Mouse (Mus musculus) heart, embryonic 13.5 days (tissue): ENCODE data around the gene Troap. TPM values are rescaled to one million over a fixed set of nuclear protein-coding genes. Genes with fewer than 3 reads are reported as not detected.
A peak's percentile ranks its signal among the peaks of the same experiment; 100 is the strongest.

Experiments
- ATAC-seq: fragments of 200-750 bp; cut with Nextera tagmentation; 2 replicates; pipeline ENCODE4 v1.8.0; 2017; ENCODE audit warnings: moderate TSS enrichment; ENCODE audit not compliant: insufficient number of reproducible peaks, low FRiP score, low TSS enrichment; ENCODE audit errors: extremely low read depth
- H3K27ac ChIP-seq: fragments of 300-500 bp; sonication (generic); replicated peaks from 2 replicates; pipeline ENCODE4 v1.5.1; 2015; ENCODE audit warnings: moderate library complexity, mild to moderate bottlenecking, inconsistent platforms
- H3K27me3 ChIP-seq: fragments of 300-500 bp; sonication (generic); replicated peaks from 2 replicates; pipeline ENCODE4 v1.6.1; 2015; ENCODE audit warnings: mild to moderate bottlenecking, inconsistent platforms
- H3K36me3 ChIP-seq: fragments of 300-500 bp; sonication (generic); 2 replicates; pipeline ENCODE4 v1.6.1; 2015; ENCODE audit warnings: mild to moderate bottlenecking, inconsistent platforms
- H3K4me1 ChIP-seq: fragments of 300-500 bp; sonication (generic); 2 replicates; pipeline ENCODE4 v1.6.1; 2015; ENCODE audit warnings: inconsistent platforms
- H3K4me2 ChIP-seq: fragments of 300-500 bp; sonication (generic); 2 replicates; pipeline ENCODE4 v1.6.1; 2015; ENCODE audit warnings: inconsistent platforms, mild to moderate bottlenecking, moderate library complexity
- H3K4me3 ChIP-seq: fragments of 300-500 bp; sonication (generic); 2 replicates; pipeline ENCODE4 v1.5.1; 2015; ENCODE audit warnings: moderate library complexity, mild to moderate bottlenecking, inconsistent platforms
- H3K9ac ChIP-seq: fragments of 300-500 bp; sonication (generic); 2 replicates; pipeline ENCODE4 v1.6.1; 2015; ENCODE audit warnings: inconsistent platforms, mild to moderate bottlenecking, moderate library complexity
- H3K9me3 ChIP-seq: fragments of 300-500 bp; sonication (generic); 2 replicates; pipeline ENCODE4 v1.6.1; 2016; ENCODE audit warnings: inconsistent platforms
- WGBS: fragments of 180-500 bp; shearing (Covaris S2); methylation state at CpG from one replicate; pipeline ENCODE4 v1.1.7; 2015; ENCODE audit warnings: mixed read lengths; 5-methylcytosine and 5-hydroxymethylcytosine counted together
- polyA plus RNA-seq: library from polyadenylated mRNA; unstranded; fragments of >200 nt; fragmentation: Nextera tagmentation; extraction: Ambion mirVana; gene quantifications from 2 replicates; pipeline ENCODE4 v1.2.1, GENCODE M21; 2015

Troap gene
- polyA plus RNA-seq, result 27.1 and 27.8 TPM in 2 replicates

DNA sequence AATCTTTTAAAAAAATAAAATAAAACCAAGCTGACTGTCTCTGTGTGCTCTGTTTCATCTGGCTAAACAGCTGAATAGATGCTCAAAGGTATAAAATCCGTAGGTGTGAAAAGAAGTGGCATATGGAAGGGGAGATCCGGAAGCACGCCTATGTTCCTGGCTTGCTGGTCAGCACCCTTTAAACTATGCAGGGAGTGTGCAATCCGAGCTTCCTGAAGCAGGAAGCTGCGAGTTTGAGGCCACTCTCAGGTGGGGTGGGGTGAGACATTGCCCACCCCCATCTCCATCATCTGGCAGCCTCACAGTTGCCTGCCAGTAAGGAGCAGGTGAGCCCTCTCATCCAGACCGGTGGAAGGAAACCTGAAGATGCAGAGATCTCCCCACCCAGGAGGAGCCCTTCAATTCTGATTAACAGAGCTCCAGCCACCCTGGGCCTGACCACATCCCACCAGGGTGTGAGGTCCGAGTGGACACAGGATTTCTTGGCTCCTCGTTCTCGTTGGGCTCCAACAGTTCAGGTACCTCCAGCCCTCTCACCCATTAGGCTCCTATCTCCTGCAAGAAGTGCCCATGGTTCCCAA is at the start of gene Troap:
Gene Troap, plus strand, starts transcription at position 557 of the 581 bp plus-strand sequence.
- H3K9me3 ChIP-seq, result 0 out of 2 replicates have a peak, but pooled peaks cover 3% of the 10 kb centered on the region
- ATAC-seq, result peak; percentile 10; the same call in 1 of the 2 replicates
- H3K4me1 ChIP-seq, result peaks cover 37% of the 10 kb centered on the region
- peaks cover 5% of the 10 kb centered on the region for H3K27me3 ChIP-seq
- H3K9ac ChIP-seq, result peak within 1 kb of the TSS; percentile 87
- H3K4me2 ChIP-seq, result peak within 1 kb of the TSS; percentile 91
- peak within 1 kb of the TSS; percentile 75 for H3K4me3 ChIP-seq
- WGBS, result 19% methylated on average over 9 of the region's 9 CpGs
- peaks cover 23% of the 10 kb centered on the region for H3K36me3 ChIP-seq
- peak within 1 kb of the TSS; percentile 96 for H3K27ac ChIP-seq

DNA sequence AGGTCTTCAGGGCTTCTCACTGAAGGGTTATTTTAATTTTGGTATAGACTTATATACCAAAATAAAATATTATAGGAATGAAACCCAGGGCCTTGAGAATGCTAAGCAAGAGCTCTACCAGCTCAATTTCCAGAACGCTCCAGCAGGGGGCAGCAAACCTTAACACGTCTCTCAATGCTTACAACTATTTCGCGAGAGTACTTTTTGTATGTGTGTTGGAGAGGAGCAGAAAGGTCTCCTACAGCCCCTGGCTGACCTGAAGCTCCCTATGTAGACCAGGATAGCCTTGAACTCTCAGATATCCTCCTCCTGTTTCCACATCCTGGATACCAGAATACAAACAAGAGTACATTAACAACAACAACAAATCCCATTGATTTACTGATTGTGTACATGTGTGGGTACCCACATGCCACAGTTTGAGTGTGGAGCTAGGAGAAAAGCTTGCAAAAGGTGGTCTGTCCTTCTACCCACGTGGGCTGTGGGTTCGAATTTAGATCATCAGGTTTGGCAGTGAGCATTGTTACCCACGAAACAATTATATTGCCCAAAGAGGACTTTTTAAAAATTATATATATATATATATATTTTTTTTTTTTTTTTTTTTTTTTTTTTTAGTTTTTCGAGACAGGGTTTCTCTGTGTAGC is 49.6 kb upstream of the Troap start:
- WGBS, result 22% methylated on average over 7 of the region's 8 CpGs
- no peak overlapping the region for H3K4me3 ChIP-seq
- H3K9ac ChIP-seq, result no peak overlapping the region
- H3K4me1 ChIP-seq, result peaks cover 13% of the 10 kb centered on the region
- no peaks in the 10 kb centered on the region for H3K27me3 ChIP-seq
- no peaks in the 10 kb centered on the region for H3K36me3 ChIP-seq
- peaks cover 4% of the 10 kb centered on the region; the same call in 1 of the 2 replicates for H3K9me3 ChIP-seq
- no peak overlapping the region for H3K27ac ChIP-seq
- H3K4me2 ChIP-seq, result no peak overlapping the region
- ATAC-seq, result no peak

DNA sequence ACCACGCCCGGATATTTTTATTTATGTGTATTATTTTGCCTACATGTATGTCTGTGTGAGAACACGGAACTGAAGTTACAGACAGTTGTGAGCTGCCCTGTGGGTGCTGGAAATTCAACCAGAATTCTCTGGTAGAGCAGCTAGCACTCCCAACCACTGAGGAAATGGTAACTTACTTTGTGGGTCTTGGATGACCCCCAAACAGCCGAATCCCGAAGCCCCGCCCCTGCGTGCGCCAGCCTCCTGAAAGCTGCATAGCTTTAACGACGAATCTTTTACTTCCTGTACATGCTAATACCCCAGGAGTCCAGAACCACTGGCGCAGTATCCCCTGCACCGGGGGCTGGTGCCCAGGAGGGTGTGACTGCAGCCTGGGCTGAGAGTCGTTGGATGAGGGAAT is 49.0 kb upstream of the Troap start:
- Histone ChIP-seq H3K9me3 (peaks cover 4% of the 10 kb centered on the region; the same call in 1 of the 2 replicates), H3K4me1 (peaks cover 13% of the 10 kb centered on the region), H3K27me3 (no peaks in the 10 kb centered on the region), H3K36me3 (no peaks in the 10 kb centered on the region), H3K9ac (no peak overlapping the region), H3K27ac (no peak overlapping the region), H3K4me2 (no peak overlapping the region), H3K4me3 (no peak overlapping the region)
- ATAC-seq, result no peak
- 61% methylated on average over 13 of the region's 13 CpGs for WGBS

DNA sequence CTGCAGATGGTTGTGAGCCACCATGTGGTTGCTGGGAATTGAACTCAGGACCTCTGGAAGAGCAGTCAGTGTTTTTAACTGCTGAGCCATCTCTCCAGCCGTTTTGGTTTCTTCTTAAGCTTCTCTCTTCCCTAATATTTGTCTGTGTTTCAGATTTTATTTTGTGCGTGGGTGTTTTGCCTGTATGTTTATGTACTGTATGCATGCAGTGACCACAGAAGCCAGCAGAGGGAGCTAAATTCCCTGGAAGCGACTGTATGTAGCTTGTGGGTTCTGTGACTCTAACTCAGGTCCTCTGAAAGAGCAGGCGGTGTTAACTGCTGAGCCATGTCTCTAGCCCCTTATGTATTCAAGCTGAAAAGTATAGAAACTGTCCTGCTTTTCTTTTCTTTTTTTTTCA is 48.1 kb upstream of the Troap start:
- Histone ChIP-seq H3K27ac (no peak overlapping the region), H3K4me1 (peaks cover 21% of the 10 kb centered on the region), H3K4me3 (no peak overlapping the region), H3K9ac (no peak overlapping the region), H3K4me2 (no peak overlapping the region), H3K36me3 (no peaks in the 10 kb centered on the region), H3K9me3 (peaks cover 3% of the 10 kb centered on the region; the same call in 1 of the 2 replicates), H3K27me3 (no peaks in the 10 kb centered on the region)
- 58% methylated on average over 4 of the region's 4 CpGs for WGBS
- ATAC-seq, result no peak

DNA sequence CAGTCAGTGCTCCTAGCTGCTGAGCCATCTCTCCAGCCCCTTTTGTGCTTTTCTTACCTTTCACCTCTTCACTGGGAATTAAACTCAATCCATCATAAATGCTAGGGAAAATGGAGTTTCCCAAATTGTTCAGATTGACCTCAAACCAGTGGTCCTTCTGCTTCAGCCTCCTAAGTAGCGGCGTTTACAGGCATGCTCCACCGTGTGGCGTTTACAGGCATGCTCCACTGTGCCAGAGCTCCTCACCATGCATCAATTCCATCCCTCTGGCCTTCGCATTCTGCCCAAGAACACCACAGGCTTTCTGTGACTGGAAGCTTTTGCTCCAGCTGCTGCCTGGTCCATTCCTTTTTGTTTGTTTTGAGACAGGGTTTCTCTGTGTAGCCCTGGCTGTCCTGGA is 47.3 kb upstream of the Troap start:
- Histone ChIP-seq H3K36me3 (no peaks in the 10 kb centered on the region), H3K4me1 (peaks cover 30% of the 10 kb centered on the region), H3K4me2 (no peak overlapping the region), H3K27me3 (no peaks in the 10 kb centered on the region), H3K27ac (no peak overlapping the region), H3K4me3 (no peak overlapping the region), H3K9ac (no peak overlapping the region), H3K9me3 (no peaks in the 10 kb centered on the region)
- WGBS, result 56% methylated on average over 5 of the region's 5 CpGs
- ATAC-seq, result no peak

DNA sequence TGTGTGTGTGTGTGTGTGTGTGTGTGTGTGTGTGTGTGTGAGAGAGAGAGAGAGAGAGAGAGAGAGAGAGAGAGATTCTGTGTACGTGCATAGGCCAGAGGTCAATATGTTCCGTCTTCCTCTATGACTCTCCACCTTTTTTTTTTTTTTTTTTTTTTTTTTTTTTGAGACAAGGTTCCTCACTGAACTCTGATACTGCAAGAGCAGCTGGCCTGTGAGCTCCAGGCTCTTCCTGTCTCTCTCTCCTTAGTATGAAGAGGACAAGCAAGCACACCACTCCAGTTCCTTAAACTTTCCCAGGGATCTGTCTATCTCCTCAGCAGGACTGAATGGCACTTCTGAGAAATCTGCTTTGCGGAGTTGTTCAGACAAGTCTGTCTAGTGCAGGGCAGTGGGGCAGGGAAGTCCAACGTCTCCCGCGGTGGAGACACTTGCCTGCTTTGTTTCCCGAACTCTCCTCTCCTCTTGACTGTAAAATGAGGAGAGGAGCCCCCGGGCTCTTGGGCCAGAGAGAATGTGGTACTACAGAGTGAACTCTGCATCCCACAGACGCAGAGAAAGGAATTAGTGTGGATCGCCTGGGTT is 45.4 kb upstream of the Troap start:
- no peaks in the 10 kb centered on the region; the same call in 1 of the 2 replicates for H3K36me3 ChIP-seq
- no peaks in the 10 kb centered on the region for H3K9me3 ChIP-seq
- WGBS, result 7% methylated on average over 10 of the region's 10 CpGs
- H3K27ac ChIP-seq, result peak overlapping the region; percentile 91
- ATAC-seq, result no peak
- H3K4me1 ChIP-seq, result peaks cover 48% of the 10 kb centered on the region
- peak overlapping the region; percentile 85 for H3K9ac ChIP-seq
- H3K4me2 ChIP-seq, result peak overlapping the region; percentile 79
- H3K27me3 ChIP-seq, result no peaks in the 10 kb centered on the region
- peak overlapping the region; percentile 70 for H3K4me3 ChIP-seq

DNA sequence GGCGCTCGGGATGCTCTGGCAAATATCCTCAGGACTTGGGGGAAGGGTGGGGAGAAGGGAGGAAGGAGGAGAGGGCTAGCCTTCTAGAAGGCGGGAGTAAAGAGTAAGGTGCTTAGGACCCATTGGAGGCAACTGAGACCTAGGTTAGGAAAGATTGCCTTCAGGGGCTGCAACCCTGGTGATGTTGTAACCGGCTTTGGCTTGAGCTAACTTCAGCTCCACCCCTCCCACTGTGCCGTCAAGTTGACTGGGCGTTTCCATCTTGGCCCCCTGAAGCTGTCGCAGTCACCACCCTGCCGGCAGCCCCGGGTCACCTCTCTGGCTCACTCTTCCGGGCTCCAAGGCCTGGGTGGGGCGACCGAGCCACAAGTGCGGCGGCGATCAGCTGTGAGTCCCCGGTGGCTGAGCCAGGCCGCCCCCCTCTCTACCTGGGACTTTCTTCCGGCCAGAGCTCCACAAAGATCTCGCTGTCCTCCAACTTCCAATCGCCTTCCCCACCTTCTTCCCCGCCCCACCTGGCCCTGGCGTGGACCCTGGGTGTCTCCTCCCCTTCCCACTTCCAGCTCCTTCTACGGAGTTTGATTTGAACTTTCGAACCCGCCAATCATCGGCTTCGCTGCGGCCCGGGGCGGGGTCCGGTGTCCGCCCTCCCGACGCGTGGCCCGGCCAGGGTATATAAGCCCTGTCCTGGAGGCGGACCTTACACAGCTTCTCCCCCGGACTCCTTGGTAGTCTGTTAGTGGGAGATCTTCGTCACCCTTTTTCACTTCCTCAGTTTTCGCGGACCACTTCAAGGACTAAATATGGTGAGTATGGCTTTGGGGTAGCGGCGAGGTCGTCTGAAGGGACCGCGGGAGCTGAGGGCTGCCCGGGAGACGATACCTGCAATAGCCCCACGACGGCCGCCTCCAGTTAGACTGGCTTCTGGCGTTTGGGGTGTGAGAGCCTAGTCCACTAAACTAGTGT is 44.5 kb upstream of the Troap start, which contains the start of gene Tuba1c:
Gene Tuba1c, plus strand, starts transcription at position 273 of the 966 bp plus-strand sequence.
- peak within 1 kb of the TSS; percentile 91 for H3K27ac ChIP-seq
- peaks cover 6% of the 10 kb centered on the region for H3K36me3 ChIP-seq
- peak; percentile 86 for ATAC-seq
- peaks cover 46% of the 10 kb centered on the region for H3K4me1 ChIP-seq
- H3K4me2 ChIP-seq, result peak within 1 kb of the TSS; percentile 79
- under 1% methylated on average over 52 of the region's 52 CpGs for WGBS
- no peaks in the 10 kb centered on the region for H3K9me3 ChIP-seq
- H3K27me3 ChIP-seq, result no peaks in the 10 kb centered on the region
- H3K9ac ChIP-seq, result peak within 1 kb of the TSS; percentile 85
- peak within 1 kb of the TSS; percentile 70 for H3K4me3 ChIP-seq

DNA sequence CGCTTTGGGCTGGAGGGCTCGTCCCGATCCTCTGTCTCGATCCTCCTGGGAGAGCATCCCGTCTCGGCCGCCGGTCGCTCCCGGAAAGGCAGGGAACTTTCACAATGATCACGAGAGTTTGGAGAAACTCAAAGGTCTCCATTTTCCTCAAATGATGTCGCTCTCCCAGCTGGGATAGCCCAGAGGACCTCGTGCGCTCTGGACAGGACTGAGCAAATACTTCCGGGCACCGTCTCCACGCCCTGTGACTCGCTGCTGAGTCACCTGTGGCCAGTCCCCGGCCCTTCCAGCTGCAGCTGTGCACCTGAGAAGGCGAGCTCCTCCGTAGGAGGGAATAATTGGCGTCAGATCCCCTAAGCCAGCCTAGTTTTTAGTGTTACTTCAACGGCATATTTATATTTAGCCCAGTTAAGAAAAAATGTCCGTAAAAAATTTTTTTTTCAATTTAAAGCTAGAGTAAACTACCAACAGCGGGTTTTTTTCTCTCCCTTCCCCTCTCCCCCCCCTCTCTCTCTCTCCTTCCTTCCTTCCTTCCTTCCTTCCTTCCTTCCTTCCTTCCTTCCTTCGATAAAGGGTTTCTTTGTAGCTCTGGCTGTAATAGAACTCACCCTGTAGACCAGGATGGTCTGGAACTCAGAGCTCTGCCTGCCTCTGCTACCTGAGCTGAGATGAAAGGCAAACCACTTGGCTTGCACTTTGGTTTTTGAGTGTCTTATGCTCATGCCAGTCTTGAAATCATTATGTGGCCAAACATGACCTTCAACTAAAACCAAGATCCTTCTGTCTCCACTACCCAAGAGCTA is 43.6 kb upstream of the Troap start:
- Histone ChIP-seq H3K4me2 (peak overlapping the region; percentile 79), H3K27me3 (no peaks in the 10 kb centered on the region), H3K9ac (peak overlapping the region; percentile 85), H3K4me3 (peak overlapping the region; percentile 70), H3K4me1 (peaks cover 48% of the 10 kb centered on the region), H3K9me3 (no peaks in the 10 kb centered on the region), H3K36me3 (peaks cover 14% of the 10 kb centered on the region), H3K27ac (peak overlapping the region; percentile 91)
- whole genome bisulfite sequencing, result 6% methylated on average over 26 of the region's 26 CpGs
- ATAC-seq, result peak; percentile 65

DNA sequence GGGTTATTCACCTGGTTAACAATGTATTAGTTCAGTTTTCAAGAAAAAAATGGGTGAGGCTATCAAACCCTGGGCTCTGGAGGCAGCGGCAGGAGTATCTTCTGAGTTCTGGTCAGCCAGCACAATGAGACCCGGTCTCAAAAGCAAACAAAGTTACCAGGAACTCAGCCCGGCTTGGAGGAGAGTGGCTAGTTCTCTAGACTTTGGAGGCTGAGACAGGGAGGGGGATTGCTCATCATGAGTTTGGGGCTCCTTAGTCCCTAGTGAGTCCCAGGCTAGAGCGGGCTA is 43.0 kb upstream of the Troap start:
- H3K27me3 ChIP-seq, result no peaks in the 10 kb centered on the region
- H3K9me3 ChIP-seq, result no peaks in the 10 kb centered on the region
- H3K36me3 ChIP-seq, result peaks cover 20% of the 10 kb centered on the region
- peak overlapping the region; percentile 79 for H3K4me2 ChIP-seq
- peak overlapping the region; percentile 91 for H3K27ac ChIP-seq
- peaks cover 53% of the 10 kb centered on the region for H3K4me1 ChIP-seq
- peak overlapping the region; percentile 85 for H3K9ac ChIP-seq
- no peak for ATAC-seq
- H3K4me3 ChIP-seq, result peak overlapping the region; percentile 70
- 61% methylated on average over 4 of the region's 4 CpGs for WGBS

DNA sequence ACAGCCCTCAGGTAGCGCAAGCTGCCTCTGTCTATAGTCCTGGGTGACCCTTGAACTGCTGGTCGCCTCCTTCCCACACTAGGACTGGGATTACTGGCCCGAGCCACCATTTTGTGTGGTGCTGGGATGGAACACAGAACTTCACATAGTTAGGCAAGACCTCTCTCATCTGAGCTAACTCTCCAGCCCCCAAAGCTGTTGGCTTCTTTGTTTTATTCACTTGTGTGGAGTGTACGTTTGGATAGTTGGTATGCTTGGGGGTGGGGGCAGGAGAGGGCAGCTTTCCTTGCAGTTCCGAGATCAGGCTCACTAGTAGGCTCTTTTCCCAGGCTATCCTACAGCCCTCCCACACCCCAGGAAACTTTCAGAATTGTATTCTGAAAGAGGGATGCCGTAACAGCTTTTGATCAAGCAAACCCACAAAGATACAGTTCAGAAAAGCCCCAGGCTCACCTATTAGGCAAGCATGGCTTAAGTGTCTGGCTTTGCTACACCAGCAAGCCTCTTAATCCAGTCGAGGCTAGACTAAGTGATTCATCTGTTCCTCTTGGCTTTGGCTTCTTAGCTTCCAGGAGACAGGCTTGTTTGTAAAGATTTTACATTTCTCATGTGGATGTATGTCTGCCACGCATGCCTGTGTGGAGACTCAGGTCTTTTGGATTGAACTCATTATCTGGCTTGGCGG is 42.2 kb upstream of the Troap start:
- Histone ChIP-seq H3K4me3 (peak overlapping the region; percentile 70), H3K36me3 (peaks cover 26% of the 10 kb centered on the region), H3K4me2 (peak overlapping the region; percentile 79), H3K27me3 (no peaks in the 10 kb centered on the region), H3K9ac (peak overlapping the region; percentile 73), H3K4me1 (peaks cover 58% of the 10 kb centered on the region), H3K27ac (peak overlapping the region; percentile 25; the same call in 1 of the 2 replicates), H3K9me3 (no peaks in the 10 kb centered on the region)
- 56% methylated on average over 9 of the region's 9 CpGs for WGBS
- ATAC-seq, result no peak
